Mouse (Mus musculus) megakaryocyte, embryonic 14.5 days (primary cell): ENCODE measurements around the gene Gm37240.

ENCODE experiments used
- FLI1 ChIP-seq: IDR thresholded peaks from 2 replicates; pipeline ENCODE4 v1.6.1; 2012; ENCODE audit warnings: low read length, inconsistent platforms, mixed read lengths
- GATA1 ChIP-seq: IDR thresholded peaks from 3 replicates; pipeline ENCODE4 v1.6.1; 2012; ENCODE audit warnings: mixed read lengths, low read length, inconsistent platforms, borderline replicate concordance

DNA sequence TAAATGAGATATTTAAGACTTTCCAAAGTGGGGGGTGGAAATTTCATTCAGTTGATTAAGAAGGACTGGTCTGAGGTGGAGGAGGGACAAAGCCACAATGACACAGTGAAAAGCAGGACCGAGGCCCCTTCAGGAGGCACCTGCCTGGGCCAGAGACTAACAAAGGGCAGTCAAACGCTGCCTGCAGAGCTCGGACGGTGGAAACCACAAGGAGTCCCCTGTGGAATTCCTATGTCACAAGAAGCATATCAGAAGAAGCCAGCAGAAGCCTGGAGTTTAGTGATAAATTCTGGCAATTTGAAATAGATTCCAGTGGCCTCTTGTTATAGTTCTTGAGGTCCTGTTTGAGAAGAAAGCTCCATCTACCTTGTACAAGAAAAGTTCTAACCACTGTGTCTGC, 30.2 kb downstream of the Gm37240 start:
- TF ChIP-seq GATA1 (no peak), FLI1 (no peak)
